Mouse (Mus musculus) right cerebral cortex, postnatal 14 days (tissue): ENCODE measurements at regions not wholly inside any gene's neighbourhood (a gene's known extent, or its start where the extent isn't known, plus 50 kb on each side); places are given as distances from the start of the nearest gene placed in this dataset.

Experiments
- DNase-seq: peaks from one replicate; pipeline ENCODE4 v3.0.0; 2022

- DNase-seq, result no peak
Measured at GRCm38 (mm10) chr19:28205691-28206090, 194.7 kb upstream of the Rfx3 start.

- no peak for DNase-seq
Measured at GRCm38 (mm10) chr19:28203719-28204118, 192.8 kb upstream of the Rfx3 start.

- no peak for DNase-seq
Measured at GRCm38 (mm10) chr19:28199385-28199784, 188.4 kb upstream of the Rfx3 start.

- no peak for DNase-seq
Measured at GRCm38 (mm10) chr19:28196881-28197280, 185.9 kb upstream of the Rfx3 start.

- no peak for DNase-seq
Measured at GRCm38 (mm10) chr19:28192248-28192647, 181.3 kb upstream of the Rfx3 start.

- no peak for DNase-seq
Measured at GRCm38 (mm10) chr19:28191428-28192116, 180.6 kb upstream of the Rfx3 start.

- DNase-seq, result no peak
Measured at GRCm38 (mm10) chr19:28190250-28190649, 179.3 kb upstream of the Rfx3 start.

GRCm38 (mm10) chr19:28188363-28188762 is 177.4 kb upstream of the Rfx3 start:
- DNase-seq, result no peak

- no peak for DNase-seq
Measured at GRCm38 (mm10) chr19:28182411-28183182, 171.6 kb upstream of the Rfx3 start.

- no peak for DNase-seq
Measured at GRCm38 (mm10) chr19:28181171-28181570, 170.2 kb upstream of the Rfx3 start.

GRCm38 (mm10) chr19:28178114-28178513 is 167.1 kb upstream of the Rfx3 start:
- no peak for DNase-seq

- DNase-seq, result no peak
Measured at GRCm38 (mm10) chr19:28176821-28177220, 165.9 kb upstream of the Rfx3 start.

- DNase-seq, result no peak
Measured at GRCm38 (mm10) chr19:28171836-28172534, 161.0 kb upstream of the Rfx3 start.

- DNase-seq, result no peak
Measured at GRCm38 (mm10) chr19:28167451-28168165, 156.6 kb upstream of the Rfx3 start.

- DNase-seq, result no peak
Measured at GRCm38 (mm10) chr19:28166626-28167025, 155.7 kb upstream of the Rfx3 start.

- peak; percentile 54 for DNase-seq
Measured at GRCm38 (mm10) chr19:28165901-28166361, 155.0 kb upstream of the Rfx3 start.

GRCm38 (mm10) chr19:28163195-28163594 is 152.2 kb upstream of the Rfx3 start:
- DNase-seq, result no peak

- no peak for DNase-seq
Measured at GRCm38 (mm10) chr19:28160582-28160981, 149.6 kb upstream of the Rfx3 start.

GRCm38 (mm10) chr19:28157196-28157595 is 146.2 kb upstream of the Rfx3 start:
- no peak for DNase-seq

GRCm38 (mm10) chr19:28137581-28137980 is 126.6 kb upstream of the Rfx3 start:
- DNase-seq, result no peak

GRCm38 (mm10) chr19:28134806-28135205 is 123.8 kb upstream of the Rfx3 start:
- no peak for DNase-seq

GRCm38 (mm10) chr19:28111263-28112180 is 100.6 kb upstream of the Rfx3 start:
- DNase-seq, result no peak
